Mouse (Mus musculus) T-helper 2 cell (primary cell): ENCODE results near the gene Sept9.

Source experiments
- in situ Hi-C: fragments of 300-600 bp; cut with MboI, MseI; formaldehyde crosslinking; loops from one replicate; pipeline ENCODE4 v1.15.1; 2025; ENCODE audit warnings: high pct_unique_total_duplicates

Gene Sept9

GRCm38 (mm10) chr11:117367937-117368336, 168.5 kb downstream of the Sept9 start:
- in situ Hi-C loops = no loop called here

GRCm38 (mm10) chr11:117369347-117369746, 169.9 kb downstream of the Sept9 start:
- in situ Hi-C loops = no loop called here

GRCm38 (mm10) chr11:117370262-117370850, 170.9 kb downstream of the Sept9 start:
- in situ Hi-C loops = no loop called here

- in situ Hi-C loops = no loop called here
These were observed 173.1 kb downstream of the Sept9 start for GRCm38 (mm10) chr11:117372537-117372936.

GRCm38 (mm10) chr11:117373195-117373594, 173.7 kb downstream of the Sept9 start:
- in situ Hi-C loops = no loop called here

GRCm38 (mm10) chr11:117373870-117374269, 174.4 kb downstream of the Sept9 start:
- in situ Hi-C loops = no loop called here

- in situ Hi-C loops = no loop called here
These were observed 174.8 kb downstream of the Sept9 start for GRCm38 (mm10) chr11:117374288-117374687.

- in situ Hi-C loops = loop anchor here (5.0 kb wide), 1 partner anchor 497 kb away; no protein-coding TSS in a partner anchor
These were observed 180.3 kb downstream of the Sept9 start for GRCm38 (mm10) chr11:117379774-117380173.

GRCm38 (mm10) chr11:117384235-117384634, 184.8 kb downstream of the Sept9 start:
- in situ Hi-C loops = no loop called here

- in situ Hi-C loops = no loop called here
These were observed 185.4 kb downstream of the Sept9 start for GRCm38 (mm10) chr11:117384897-117385296.

GRCm38 (mm10) chr11:117385331-117386103, 186.1 kb downstream of the Sept9 start:
- in situ Hi-C loops = no loop called here

GRCm38 (mm10) chr11:117387241-117387640, 187.8 kb downstream of the Sept9 start:
- in situ Hi-C loops = no loop called here

- in situ Hi-C loops = no loop called here
These were observed 190.5 kb downstream of the Sept9 start for GRCm38 (mm10) chr11:117390001-117390402.

- in situ Hi-C loops = no loop called here
These were observed 191.5 kb downstream of the Sept9 start for GRCm38 (mm10) chr11:117390774-117391534.

GRCm38 (mm10) chr11:117392251-117392650, 192.8 kb downstream of the Sept9 start:
- in situ Hi-C loops = no loop called here

GRCm38 (mm10) chr11:117393715-117394114, 194.3 kb downstream of the Sept9 start:
- in situ Hi-C loops = no loop called here

GRCm38 (mm10) chr11:117394230-117395137, 195.0 kb downstream of the Sept9 start:
- in situ Hi-C loops = no loop called here

- in situ Hi-C loops = no loop called here
These were observed 195.8 kb downstream of the Sept9 start for GRCm38 (mm10) chr11:117395228-117395627.

- in situ Hi-C loops = no loop called here
These were observed 197.5 kb downstream of the Sept9 start for GRCm38 (mm10) chr11:117396929-117397328.

GRCm38 (mm10) chr11:117397755-117398154, 198.3 kb downstream of the Sept9 start:
- in situ Hi-C loops = no loop called here

GRCm38 (mm10) chr11:117398191-117398590, 198.7 kb downstream of the Sept9 start:
- in situ Hi-C loops = no loop called here
